Mouse (Mus musculus) small intestine, adult 2 months (tissue): Measurements from ENCODE around the gene Clic4.

Experiments
- CTCF ChIP-seq: fragments of 200-500 bp; IDR thresholded peaks from 2 replicates; pipeline ENCODE4 v1.5.1; 2012; ENCODE audit warnings: low read depth, mild to moderate bottlenecking, control low read depth, inconsistent platforms, low read length, moderate library complexity, mixed read lengths; ENCODE audit not compliant: insufficient replicate concordance, insufficient read length; ENCODE audit errors: extremely low read depth
- POLR2A ChIP-seq: fragments of 200-500 bp; IDR thresholded peaks from 2 replicates; pipeline ENCODE4 v1.6.1; 2012; ENCODE audit warnings: low read depth, mild to moderate bottlenecking, control low read depth, inconsistent platforms, low read length, moderate library complexity

DNA sequence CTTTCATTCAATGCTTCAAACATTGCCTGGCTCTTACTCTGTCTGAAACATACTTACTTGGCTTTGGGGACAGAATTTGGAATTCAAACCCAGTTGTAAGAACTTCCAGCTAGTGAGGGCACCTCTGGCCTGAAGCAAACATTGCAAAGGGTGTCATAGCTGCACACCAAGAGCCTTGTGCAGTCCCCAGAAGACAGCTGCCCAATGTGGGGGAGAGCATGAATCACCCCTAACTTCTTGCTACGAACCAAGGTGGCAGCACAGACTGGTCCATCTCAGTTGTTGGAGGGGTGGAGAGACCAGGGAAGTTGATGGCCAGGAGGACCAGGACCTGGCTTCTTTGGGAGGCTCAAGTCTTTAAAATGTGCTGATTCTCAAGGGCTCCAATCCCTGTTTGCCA, 81.4 kb downstream of the Clic4 start:
- no peak for TF ChIP-seq CTCF
- TF ChIP-seq POLR2A = no peak
